Mouse (Mus musculus) myocyte (in vitro differentiated cells): ENCODE measurements around the gene Eme2. TPM values are rescaled to one million over a fixed set of nuclear protein-coding genes. Genes with fewer than 3 reads are reported as not detected.

Experiments used
- H3K27me3 ChIP-seq: one replicate; pipeline ENCODE4 v1.6.1; 2011; ENCODE audit not compliant: control insufficient read depth, insufficient read depth, insufficient read length
- H3K36me3 ChIP-seq: one replicate; pipeline ENCODE4 v1.6.1; 2011; ENCODE audit not compliant: control insufficient read depth, insufficient read depth
- H3K4me2 ChIP-seq: one replicate; pipeline ENCODE4 v1.6.1; 2011; ENCODE audit warnings: low read depth, control low read depth
- H3K4me3 ChIP-seq: one replicate; pipeline ENCODE4 v1.5.1; 2011; ENCODE audit warnings: mild to moderate bottlenecking, control low read depth, moderate library complexity
- H3K79me2 ChIP-seq: one replicate; pipeline ENCODE4 v1.6.1; 2011; ENCODE audit not compliant: control insufficient read depth, insufficient read depth
- H3ac ChIP-seq: one replicate; pipeline ENCODE4 v1.6.1; 2011; ENCODE audit not compliant: control insufficient read depth, insufficient read length
- CEBPB ChIP-seq: IDR thresholded peaks from 2 replicates; pipeline ENCODE4 v1.6.1; 2011; ENCODE audit warnings: mild to moderate bottlenecking, moderate library complexity; ENCODE audit not compliant: poor library complexity, insufficient read depth, severe bottlenecking
- E2F4 ChIP-seq: IDR thresholded peaks from one replicate; pipeline ENCODE4 v1.6.1; 2011; ENCODE audit warnings: mild to moderate bottlenecking, control low read depth, moderate library complexity; ENCODE audit not compliant: insufficient read depth
- MAX ChIP-seq: IDR thresholded peaks from one replicate; pipeline ENCODE4 v1.6.1; 2011; ENCODE audit warnings: low read depth, mild to moderate bottlenecking, control low read depth
- MYOD1 ChIP-seq, 3 experiments: IDR thresholded peaks; one replicate each; pipeline ENCODE4 v1.6.1; 2011; ENCODE audit warnings: control low read depth in 2 of 3, low read depth in 2 of 3, mild to moderate bottlenecking in 2 of 3, moderate library complexity in 1 of 3; ENCODE audit not compliant: insufficient read length in 2 of 3, control insufficient read depth in 1 of 3
- MYOG ChIP-seq, 3 experiments: IDR thresholded peaks; one replicate each; pipeline ENCODE4 v1.6.1; 2011; ENCODE audit warnings: control low read depth in 2 of 3, low read depth in 2 of 3, mild to moderate bottlenecking in 2 of 3; ENCODE audit not compliant: insufficient read length in 2 of 3, control insufficient read depth in 1 of 3, insufficient read depth in 1 of 3
- POLR2A ChIP-seq: IDR thresholded peaks from one replicate; pipeline ENCODE4 v1.6.1; 2011; ENCODE audit warnings: low read depth, mild to moderate bottlenecking, control low read depth, moderate library complexity; ENCODE audit not compliant: insufficient read length
- POLR2AphosphoS2 ChIP-seq: IDR thresholded peaks from one replicate; pipeline ENCODE4 v1.6.1; 2011; ENCODE audit warnings: low read depth, control low read depth; ENCODE audit not compliant: insufficient read length
- REST ChIP-seq: IDR thresholded peaks from one replicate; pipeline ENCODE4 v1.6.1; 2011; ENCODE audit warnings: mild to moderate bottlenecking, control low read depth, moderate library complexity; ENCODE audit not compliant: insufficient read depth, insufficient read length
- SRF ChIP-seq: IDR thresholded peaks from one replicate; pipeline ENCODE4 v1.6.1; 2011; ENCODE audit warnings: low read depth; ENCODE audit not compliant: control insufficient read depth, insufficient read length
- TCF12 ChIP-seq: IDR thresholded peaks from one replicate; pipeline ENCODE4 v1.6.1; 2011; ENCODE audit warnings: mild to moderate bottlenecking, control low read depth; ENCODE audit not compliant: poor library complexity, insufficient read depth, severe bottlenecking
- TCF3 ChIP-seq: IDR thresholded peaks from one replicate; pipeline ENCODE4 v1.6.1; 2011; ENCODE audit warnings: low read depth, control low read depth; ENCODE audit not compliant: insufficient read length
- USF1 ChIP-seq: IDR thresholded peaks from one replicate; pipeline ENCODE4 v1.6.1; 2011; ENCODE audit warnings: low read depth, mild to moderate bottlenecking, control low read depth, moderate library complexity
- polyA plus RNA-seq: library from polyadenylated mRNA; unstranded; fragments of >200 nt; fragmentation: generic; extraction: Trizol; gene quantifications from one replicate; pipeline ENCODE4 v1.2.1, GENCODE M21; 2012; ENCODE audit warnings: missing spikeins

Eme2 gene
- polyA plus RNA-seq, 1 experiment: 12.5 TPM

- no peak overlapping the region for H3K4me3 ChIP-seq
- H3K27me3 ChIP-seq: no peaks in the 10 kb centered on the region
- H3K4me2 ChIP-seq: no peak overlapping the region
- TF ChIP-seq TCF12: no peak
- no peak for TF ChIP-seq E2F4
- TF ChIP-seq MYOD1 (IDR thresholded peaks at IDR 0.05; ENCODE audit: control insufficient read depth in 1 of 3, insufficient read length in 2 of 3, low read depth in 2 of 3): no peak
- no peak for TF ChIP-seq REST
- no peak for TF ChIP-seq POLR2AphosphoS2
- no peak for TF ChIP-seq SRF
- TF ChIP-seq MYOG (IDR thresholded peaks at IDR 0.05; ENCODE audit: control insufficient read depth in 1 of 3, insufficient read depth in 1 of 3, insufficient read length in 2 of 3, low read depth in 2 of 3): no peak
- H3K79me2 ChIP-seq: peaks cover 7% of the 10 kb centered on the region
- H3ac ChIP-seq: no peak overlapping the region
- H3K36me3 ChIP-seq: no peaks in the 10 kb centered on the region
Observed at GRCm38 (mm10) chr17:24847386-24847785, 47.5 kb downstream of the Eme2 start.

GRCm38 (mm10) chr17:24844525-24844924 is 50.4 kb downstream of the Eme2 start:
- Histone ChIP-seq H3K4me2 (no peak overlapping the region), H3ac (no peak overlapping the region), H3K27me3 (peaks cover 5% of the 10 kb centered on the region), H3K4me3 (no peak overlapping the region), H3K79me2 (peaks cover 7% of the 10 kb centered on the region), H3K36me3 (no peaks in the 10 kb centered on the region)
- TF ChIP-seq TCF12 (no peak), POLR2A (no peak)

- no peak overlapping the region for H3ac ChIP-seq
- no peak overlapping the region for H3K4me2 ChIP-seq
- no peak for TF ChIP-seq USF1
- TF ChIP-seq POLR2A: no peak
- TF ChIP-seq CEBPB: no peak
- TF ChIP-seq MAX: no peak
- no peak for TF ChIP-seq TCF3
- no peak for TF ChIP-seq REST
- no peak for TF ChIP-seq SRF
- TF ChIP-seq POLR2AphosphoS2: no peak
- no peak for TF ChIP-seq E2F4
- no peak for TF ChIP-seq MYOG (IDR thresholded peaks at IDR 0.05; ENCODE audit: control insufficient read depth in 1 of 3, insufficient read depth in 1 of 3, insufficient read length in 2 of 3, low read depth in 2 of 3)
- no peak for TF ChIP-seq MYOD1 (IDR thresholded peaks at IDR 0.05; ENCODE audit: control insufficient read depth in 1 of 3, insufficient read length in 2 of 3, low read depth in 2 of 3)
- TF ChIP-seq TCF12: no peak
- H3K4me3 ChIP-seq: no peak overlapping the region
- peaks cover 5% of the 10 kb centered on the region for H3K27me3 ChIP-seq
- H3K79me2 ChIP-seq: no peaks in the 10 kb centered on the region
- H3K36me3 ChIP-seq: no peaks in the 10 kb centered on the region
Observed at GRCm38 (mm10) chr17:24842631-24843030, 52.3 kb downstream of the Eme2 start.

GRCm38 (mm10) chr17:24841133-24841532 is 53.8 kb downstream of the Eme2 start:
- TF ChIP-seq SRF: no peak
- TF ChIP-seq MYOD1 (IDR thresholded peaks at IDR 0.05; ENCODE audit: control insufficient read depth in 1 of 3, insufficient read length in 2 of 3, low read depth in 2 of 3): no peak
- TF ChIP-seq TCF3: no peak
- no peak for TF ChIP-seq MAX
- no peak for TF ChIP-seq CEBPB
- no peak for TF ChIP-seq POLR2AphosphoS2
- no peak for TF ChIP-seq MYOG (IDR thresholded peaks at IDR 0.05; ENCODE audit: control insufficient read depth in 1 of 3, insufficient read depth in 1 of 3, insufficient read length in 2 of 3, low read depth in 2 of 3)
- TF ChIP-seq REST: no peak
- TF ChIP-seq POLR2A: no peak
- no peak for TF ChIP-seq TCF12
- no peak for TF ChIP-seq USF1
- TF ChIP-seq E2F4: no peak
- H3K27me3 ChIP-seq: peaks cover 5% of the 10 kb centered on the region
- H3K36me3 ChIP-seq: no peaks in the 10 kb centered on the region
- H3K79me2 ChIP-seq: no peaks in the 10 kb centered on the region
- H3K4me3 ChIP-seq: no peak overlapping the region
- no peak overlapping the region for H3K4me2 ChIP-seq
- no peak overlapping the region for H3ac ChIP-seq

GRCm38 (mm10) chr17:24840341-24840740 is 54.5 kb downstream of the Eme2 start:
- no peak overlapping the region for H3ac ChIP-seq
- H3K4me3 ChIP-seq: no peak overlapping the region
- H3K79me2 ChIP-seq: no peaks in the 10 kb centered on the region
- H3K4me2 ChIP-seq: no peak overlapping the region
- no peak for TF ChIP-seq TCF12
- TF ChIP-seq MYOD1 (IDR thresholded peaks at IDR 0.05; ENCODE audit: control insufficient read depth in 1 of 3, insufficient read length in 2 of 3, low read depth in 2 of 3): no peak
- H3K27me3 ChIP-seq: peaks cover 5% of the 10 kb centered on the region
- H3K36me3 ChIP-seq: no peaks in the 10 kb centered on the region

- Histone ChIP-seq H3K4me3 (no peak within 1 kb of the TSS), H3K79me2 (no peaks in the 10 kb centered on the region), H3K27me3 (peaks cover 5% of the 10 kb centered on the region), H3K4me2 (no peak within 1 kb of the TSS), H3K36me3 (no peaks in the 10 kb centered on the region), H3ac (no peak within 1 kb of the TSS)
- TF ChIP-seq MYOD1 (IDR thresholded peaks at IDR 0.05; ENCODE audit: control insufficient read depth in 1 of 3, insufficient read length in 2 of 3, low read depth in 2 of 3) (no peak), MYOG (IDR thresholded peaks at IDR 0.05; ENCODE audit: control insufficient read depth in 1 of 3, insufficient read depth in 1 of 3, insufficient read length in 2 of 3, low read depth in 2 of 3) (no peak), TCF12 (no peak), MAX (no peak), USF1 (no peak), SRF (no peak), CEBPB (no peak), REST (no peak), TCF3 (no peak)
Observed at GRCm38 (mm10) chr17:24839842-24840241, 55.0 kb downstream of the Eme2 start, which contains the start of gene Hagh. TSS of gene Hagh (plus strand) at chr17:24840143.
